Mouse (Mus musculus) hindbrain, embryonic 10.5 days (tissue): ENCODE data around the gene Mab21l3. TPM values are rescaled to one million over a fixed set of nuclear protein-coding genes. Genes with fewer than 3 reads are reported as not detected.

Experiments used
- DNase-seq: peaks from one replicate; pipeline ENCODE4 v3.0.0-alpha.2; 2017; ENCODE audit warnings: low spot score
- H3K27ac ChIP-seq: fragments of 300-500 bp; sonication (generic); 2 replicates; pipeline ENCODE4 v1.5.1; 2016; ENCODE audit warnings: mild to moderate bottlenecking, moderate library complexity
- H3K27me3 ChIP-seq: fragments of 300-500 bp; sonication (generic); 2 replicates; pipeline ENCODE4 v1.6.1; 2016; ENCODE audit warnings: mild to moderate bottlenecking; ENCODE audit not compliant: poor library complexity, insufficient read depth, severe bottlenecking
- H3K36me3 ChIP-seq: fragments of 300-500 bp; sonication (generic); 2 replicates; pipeline ENCODE4 v1.6.1; 2016; ENCODE audit warnings: mild to moderate bottlenecking, moderate library complexity
- H3K4me1 ChIP-seq: fragments of 300-500 bp; sonication (generic); replicated peaks from 2 replicates; pipeline ENCODE4 v1.6.1; 2016; ENCODE audit warnings: mild to moderate bottlenecking
- H3K4me3 ChIP-seq: fragments of 300-500 bp; sonication (generic); 2 replicates; pipeline ENCODE4 v1.5.1; 2016; ENCODE audit warnings: mild to moderate bottlenecking, moderate library complexity
- H3K9me3 ChIP-seq: fragments of 300-500 bp; sonication (generic); 2 replicates; pipeline ENCODE4 v1.6.1; 2016; ENCODE audit warnings: mild to moderate bottlenecking, moderate library complexity
- WGBS: fragments of 180-500 bp; shearing (Covaris S2); methylation state at CpG from one replicate; pipeline ENCODE4 v1.1.7; 2016; 5-methylcytosine and 5-hydroxymethylcytosine counted together
- polyA plus RNA-seq: library from polyadenylated mRNA; unstranded; fragments of >200 nt; fragmentation: Nextera tagmentation; extraction: Ambion mirVana; gene quantifications from 2 replicates; pipeline ENCODE4 v1.2.1, GENCODE M21; 2016

Mab21l3 gene
- polyA plus RNA-seq, 1 experiment from 2014 or later, result 0.47 TPM

DNA sequence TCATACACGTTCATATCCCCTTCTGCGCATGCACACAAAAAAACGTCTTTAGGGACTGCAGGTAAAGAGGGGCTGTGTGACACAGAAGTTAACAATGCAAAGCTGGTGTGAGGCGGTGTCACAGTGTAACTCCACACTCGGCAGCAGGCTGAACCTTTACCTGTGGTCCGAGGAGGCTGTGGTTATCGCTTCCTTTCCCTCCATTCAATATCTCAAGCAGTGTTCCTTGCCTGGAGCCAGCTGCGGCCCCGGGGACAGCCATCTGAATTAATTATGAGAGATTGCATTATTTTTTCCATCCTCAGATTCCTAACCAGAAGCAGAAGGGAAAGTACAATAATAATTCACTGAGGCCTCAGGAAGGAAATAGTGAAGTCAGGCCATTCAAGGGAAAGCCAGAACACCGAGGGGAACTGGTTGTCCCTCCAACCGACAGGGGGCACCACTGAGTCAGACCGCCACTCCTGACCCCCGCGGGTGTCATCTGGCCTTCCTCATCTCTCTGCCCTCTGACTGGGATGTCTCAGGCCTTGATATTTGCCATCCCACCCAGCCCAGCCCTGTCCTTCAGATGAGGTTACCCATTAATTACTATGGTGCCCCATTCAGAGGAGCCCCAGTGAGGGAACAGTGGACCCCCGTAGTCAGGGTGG lies 53.2 kb downstream of the Mab21l3 start:
- Histone ChIP-seq H3K27ac (peak overlapping the region; percentile 13; the same call in 1 of the 2 replicates), H3K36me3 (no peaks in the 10 kb centered on the region), H3K4me1 (peaks cover 49% of the 10 kb centered on the region), H3K27me3 (no peaks in the 10 kb centered on the region), H3K9me3 (no peaks in the 10 kb centered on the region), H3K4me3 (no peak overlapping the region)
- 86% methylated on average over 15 of the region's 15 CpGs for WGBS
- no peak for DNase-seq

DNA sequence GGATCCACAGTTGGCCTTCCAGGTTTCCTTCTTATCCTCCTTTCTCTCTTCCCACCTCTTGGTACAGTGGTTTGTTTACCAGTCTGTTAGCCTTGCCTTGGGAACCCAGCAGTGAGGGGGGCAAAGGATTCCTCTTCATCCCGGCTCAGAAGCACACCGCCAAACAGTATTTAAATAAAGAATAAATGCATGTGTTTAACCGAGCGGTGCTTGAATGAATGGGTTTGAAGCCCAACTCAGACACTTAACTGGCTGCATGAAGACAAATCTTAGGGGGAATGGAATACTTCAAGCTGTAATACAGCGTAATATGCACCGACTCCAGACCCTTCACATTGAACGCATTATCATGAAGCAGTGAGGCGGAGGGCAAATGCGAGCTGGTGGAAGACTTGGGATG lies 54.1 kb downstream of the Mab21l3 start:
- no peak overlapping the region for H3K27ac ChIP-seq
- no peaks in the 10 kb centered on the region for H3K27me3 ChIP-seq
- H3K36me3 ChIP-seq, result no peaks in the 10 kb centered on the region
- no peaks in the 10 kb centered on the region for H3K9me3 ChIP-seq
- H3K4me3 ChIP-seq, result no peak overlapping the region
- DNase-seq, result no peak
- peaks cover 42% of the 10 kb centered on the region for H3K4me1 ChIP-seq
- 79% methylated on average over 9 of the region's 9 CpGs for WGBS

- DNase-seq, result no peak
- Histone ChIP-seq H3K4me3 (no peak overlapping the region), H3K36me3 (no peaks in the 10 kb centered on the region), H3K27me3 (no peaks in the 10 kb centered on the region), H3K27ac (no peak overlapping the region), H3K9me3 (no peaks in the 10 kb centered on the region), H3K4me1 (peaks cover 40% of the 10 kb centered on the region)
- WGBS, result 79% methylated on average over 5 of the region's 5 CpGs
These were observed 54.7 kb downstream of the Mab21l3 start for GRCm38 (mm10) chr3:101794026-101794425.

DNA sequence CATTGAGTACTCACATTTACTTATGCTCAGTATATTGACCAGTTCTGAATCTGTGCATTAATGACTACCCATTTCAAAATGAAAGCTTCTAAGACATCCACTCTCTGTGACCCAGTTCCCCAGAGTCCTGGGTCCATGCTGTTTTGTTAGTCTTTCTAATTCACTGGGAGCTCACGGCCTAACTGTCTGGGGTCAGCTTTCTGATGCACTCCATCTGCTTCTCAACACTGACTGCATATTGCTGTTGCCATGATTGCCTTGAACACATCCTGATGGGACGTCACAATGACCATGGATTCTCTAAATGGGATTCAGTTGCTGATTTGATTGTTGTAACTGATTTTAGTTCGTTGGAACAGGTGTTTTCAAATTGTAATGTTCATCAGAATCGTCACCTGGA lies 56.6 kb downstream of the Mab21l3 start:
- H3K27me3 ChIP-seq, result no peaks in the 10 kb centered on the region
- no peaks in the 10 kb centered on the region for H3K9me3 ChIP-seq
- DNase-seq, result no peak
- 78% methylated on average over 4 of the region's 4 CpGs for WGBS
- peaks cover 23% of the 10 kb centered on the region for H3K4me1 ChIP-seq
- no peaks in the 10 kb centered on the region for H3K36me3 ChIP-seq
- no peak overlapping the region for H3K4me3 ChIP-seq
- H3K27ac ChIP-seq, result no peak overlapping the region

DNA sequence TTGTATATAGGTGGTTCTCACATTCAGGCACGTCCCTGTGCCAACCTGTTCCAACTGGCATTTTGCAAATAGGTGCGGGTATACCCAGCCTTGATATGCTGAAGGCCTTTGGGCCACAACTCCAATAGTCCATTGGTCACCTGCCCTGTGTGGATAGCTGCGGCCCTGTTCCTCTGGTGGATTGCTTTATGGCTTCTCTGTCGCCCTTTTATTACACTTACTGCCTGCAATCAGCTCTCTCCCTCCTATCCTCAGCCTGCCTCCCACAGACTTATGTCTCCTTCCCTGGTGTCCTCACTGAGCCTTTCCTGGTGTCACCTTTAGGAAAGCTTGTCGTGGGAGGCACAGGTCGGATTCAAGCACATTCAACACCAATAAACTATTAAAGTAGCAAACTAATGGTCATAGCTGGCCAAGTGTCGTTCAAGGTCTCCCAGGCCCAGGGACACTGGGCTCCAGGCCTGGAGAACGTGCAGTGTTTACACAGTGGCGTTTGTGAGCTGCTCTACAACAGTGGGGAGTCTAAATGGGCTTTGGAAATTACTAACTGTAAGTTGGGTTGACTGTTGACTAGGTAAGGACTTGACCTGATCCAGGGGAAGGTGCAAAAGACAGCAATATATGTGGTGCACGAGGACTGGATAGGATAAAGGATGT lies 63.9 kb downstream of the Mab21l3 start:
- no peak for DNase-seq
- no peak overlapping the region for H3K4me3 ChIP-seq
- H3K27me3 ChIP-seq, result no peaks in the 10 kb centered on the region; the same call in 1 of the 2 replicates
- H3K9me3 ChIP-seq, result no peaks in the 10 kb centered on the region
- H3K27ac ChIP-seq, result no peak overlapping the region
- H3K36me3 ChIP-seq, result no peaks in the 10 kb centered on the region
- 84% methylated on average over 10 of the region's 10 CpGs for WGBS
- peaks cover 26% of the 10 kb centered on the region for H3K4me1 ChIP-seq

- WGBS, result 49% methylated on average over 2 of the region's 2 CpGs
- H3K9me3 ChIP-seq, result no peaks in the 10 kb centered on the region
- H3K27ac ChIP-seq, result no peak overlapping the region
- H3K4me3 ChIP-seq, result no peak overlapping the region
- DNase-seq, result no peak
- no peaks in the 10 kb centered on the region; the same call in 1 of the 2 replicates for H3K27me3 ChIP-seq
- H3K4me1 ChIP-seq, result peaks cover 36% of the 10 kb centered on the region
- no peaks in the 10 kb centered on the region for H3K36me3 ChIP-seq
These were observed 65.0 kb downstream of the Mab21l3 start for GRCm38 (mm10) chr3:101783793-101784192.

DNA sequence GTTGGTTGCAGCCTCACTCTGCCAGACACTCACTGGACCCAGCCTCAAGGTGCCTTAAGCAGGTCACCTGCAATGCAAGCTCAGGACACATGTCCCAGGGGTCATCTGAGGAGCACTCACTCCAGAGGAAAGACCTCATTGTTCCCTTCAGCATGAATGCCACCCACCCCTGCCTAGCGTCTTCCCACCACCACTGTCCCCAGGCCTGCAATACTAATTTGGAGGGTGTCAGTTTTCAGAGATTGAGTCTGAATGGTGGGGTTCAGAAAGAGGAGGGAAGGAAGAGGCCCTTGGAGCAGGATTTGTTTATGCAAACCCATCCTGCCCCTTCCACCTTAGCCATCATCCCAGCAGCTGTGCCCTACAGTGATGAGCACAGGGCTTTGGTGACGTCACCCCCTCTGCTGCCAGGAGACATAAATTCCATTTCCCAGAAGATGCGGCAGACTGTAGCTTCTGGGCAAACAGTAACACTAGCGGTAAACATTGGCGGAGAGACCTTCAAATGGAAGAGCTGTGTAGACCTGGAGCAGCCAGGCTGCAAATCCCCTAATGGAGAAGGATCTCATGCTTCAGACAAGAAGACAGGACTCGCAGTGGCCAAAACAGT lies 67.8 kb downstream of the Mab21l3 start:
- Histone ChIP-seq H3K27ac (no peak overlapping the region), H3K36me3 (no peaks in the 10 kb centered on the region), H3K27me3 (no peaks in the 10 kb centered on the region; the same call in 1 of the 2 replicates), H3K9me3 (no peaks in the 10 kb centered on the region), H3K4me1 (peaks cover 38% of the 10 kb centered on the region), H3K4me3 (no peak overlapping the region)
- no peak for DNase-seq
- 60% methylated on average over 6 of the region's 6 CpGs for WGBS

GRCm38 (mm10) chr3:101778896-101779665 lies 69.7 kb downstream of the Mab21l3 start:
- WGBS, result 66% methylated on average over 16 of the region's 16 CpGs
- H3K4me1 ChIP-seq, result peaks cover 37% of the 10 kb centered on the region
- H3K36me3 ChIP-seq, result no peaks in the 10 kb centered on the region
- 0 out of 2 replicates have a peak overlapping the region, but pooled peaks have one; percentile 45 for H3K27ac ChIP-seq
- H3K9me3 ChIP-seq, result no peaks in the 10 kb centered on the region
- DNase-seq, result no peak
- no peaks in the 10 kb centered on the region; the same call in 1 of the 2 replicates for H3K27me3 ChIP-seq
- no peak overlapping the region for H3K4me3 ChIP-seq

DNA sequence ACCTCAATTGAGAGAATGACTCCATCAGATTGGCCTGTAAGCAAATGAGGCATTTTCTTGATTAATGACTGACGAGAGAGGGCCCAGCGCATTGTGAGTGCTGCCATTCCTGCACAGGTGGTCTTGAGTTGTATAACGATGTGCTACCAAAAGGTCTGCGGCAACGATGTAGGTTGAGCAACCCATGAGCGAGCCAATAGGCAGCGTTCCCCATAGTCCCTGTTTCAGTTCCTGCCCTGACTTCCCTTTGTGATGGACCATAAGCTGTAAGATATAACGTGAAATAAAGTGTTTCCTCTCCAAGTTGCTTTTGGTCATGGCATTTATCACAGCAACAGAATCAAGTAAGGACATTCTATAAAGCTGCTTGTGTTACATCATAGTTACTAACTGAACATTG lies 73.0 kb downstream of the Mab21l3 start:
- WGBS, result 95% methylated on average over 8 of the region's 8 CpGs
- no peaks in the 10 kb centered on the region for H3K9me3 ChIP-seq
- no peak for DNase-seq
- H3K27me3 ChIP-seq, result no peaks in the 10 kb centered on the region; the same call in 1 of the 2 replicates
- H3K36me3 ChIP-seq, result no peaks in the 10 kb centered on the region
- peaks cover 16% of the 10 kb centered on the region for H3K4me1 ChIP-seq
- H3K27ac ChIP-seq, result no peak overlapping the region
- H3K4me3 ChIP-seq, result no peak overlapping the region

DNA sequence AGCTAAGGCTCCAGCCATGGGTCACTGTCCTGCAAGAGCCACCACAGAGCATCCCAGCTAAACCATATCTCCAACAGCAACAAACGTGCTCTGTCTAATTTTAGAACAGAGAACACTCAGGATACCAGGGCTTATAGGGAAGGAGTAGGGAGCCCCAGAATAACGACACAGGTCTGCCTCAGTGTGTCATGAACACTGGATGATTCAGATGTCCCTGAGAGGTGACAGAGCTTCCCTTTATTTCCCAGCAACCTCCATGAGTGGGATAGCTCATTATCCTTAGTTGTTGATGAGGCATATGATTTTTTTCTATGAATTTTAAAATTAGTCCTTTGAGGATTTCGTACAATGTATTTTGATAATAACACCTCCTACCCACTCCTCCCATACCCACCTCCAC lies 78.2 kb downstream of the Mab21l3 start:
- DNase-seq, result no peak
- 85% methylated on average over 3 of the region's 3 CpGs for WGBS
- H3K9me3 ChIP-seq, result peaks cover 6% of the 10 kb centered on the region
- peaks cover 15% of the 10 kb centered on the region for H3K4me1 ChIP-seq
- H3K27me3 ChIP-seq, result no peaks in the 10 kb centered on the region
- no peaks in the 10 kb centered on the region for H3K36me3 ChIP-seq
- H3K4me3 ChIP-seq, result no peak overlapping the region
- no peak overlapping the region for H3K27ac ChIP-seq

DNA sequence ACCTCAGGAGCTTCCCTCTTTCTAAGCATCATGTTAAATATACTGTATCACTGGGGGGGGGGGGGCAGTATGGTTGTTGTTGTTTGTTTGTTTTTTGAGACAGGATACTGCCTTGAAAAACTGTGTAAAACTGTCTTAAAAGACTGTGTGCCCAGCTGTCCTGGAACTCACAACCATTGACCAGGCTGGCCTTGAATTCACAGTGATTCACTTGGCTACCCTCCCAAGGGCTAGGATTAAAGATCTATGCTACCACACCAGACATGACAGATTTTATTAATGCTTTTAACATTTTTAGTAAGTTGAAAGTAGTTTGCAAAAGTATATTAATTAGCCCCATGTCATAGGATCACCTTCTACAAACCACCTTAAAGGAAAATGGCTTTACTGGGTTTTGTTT lies 85.2 kb downstream of the Mab21l3 start:
- DNase-seq, result no peak
- peaks cover 2% of the 10 kb centered on the region for H3K9me3 ChIP-seq
- no peaks in the 10 kb centered on the region for H3K27me3 ChIP-seq
- no peak overlapping the region for H3K27ac ChIP-seq
- no peak overlapping the region for H3K4me3 ChIP-seq
- peaks cover 15% of the 10 kb centered on the region for H3K4me1 ChIP-seq
- H3K36me3 ChIP-seq, result no peaks in the 10 kb centered on the region
